Mouse (Mus musculus) central nervous system, embryonic 14 days (tissue): ENCODE data around the gene St7l. TPM values are rescaled to one million over a fixed set of nuclear protein-coding genes. Genes with fewer than 3 reads are reported as not detected.

Source experiments
- polyA plus RNA-seq: library from polyadenylated mRNA; depleted of rRNA; stranded (reverse); fragments of >200 nt; gene quantifications from 2 replicates; pipeline ENCODE4 v1.2.3, GENCODE M21; 2012; rRNA removed

St7l gene
- 14.1 and 15.5 TPM in 2 replicates for polyA plus RNA-seq

GRCm38 (mm10) chr3:104863786-104864650 is at the start of gene St7l, which contains the start of gene Capza1:
St7l (plus strand) TSS chr3:104864005.
Capza1 (minus strand) TSS chr3:104864505.

GRCm38 (mm10) chr3:104817991-104818748 is 45.6 kb upstream of the St7l start, which contains the start of gene Mov10:
Mov10 (minus strand) TSS chr3:104818563.

GRCm38 (mm10) chr3:104961066-104962059 is 97.6 kb downstream of the St7l start, which contains the start of gene Wnt2b:
Wnt2b (minus strand) TSS chr3:104961921.

Other genes with a start within 250 kb of the St7l start
- 8.5 and 8.7 TPM in 2 replicates for gene Slc16a1, start 225.3 kb upstream of the St7l start, polyA plus RNA-seq
- gene Ppm1j, start 82.9 kb upstream of the St7l start, polyA plus RNA-seq, result 1.9 and 2.1 TPM in 2 replicates
- 0.18 and 0.30 TPM in 2 replicates for gene Fam19a3, start 82.2 kb upstream of the St7l start, polyA plus RNA-seq
- 50.6 and 83.8 TPM in 2 replicates for gene Rhoc, start 75.6 kb upstream of the St7l start, polyA plus RNA-seq
- gene Mov10, start 45.4 kb upstream of the St7l start, polyA plus RNA-seq, result 7.1 and 12.7 TPM in 2 replicates
- gene Capza1, start 500 bp downstream of the St7l start, polyA plus RNA-seq, result 70.6 and 70.8 TPM in 2 replicates
- 2.0 and 2.2 TPM in 2 replicates for gene Wnt2b, start 97.9 kb downstream of the St7l start, polyA plus RNA-seq
- gene Cttnbp2nl, start 189.1 kb downstream of the St7l start, polyA plus RNA-seq, result 17.7 and 18.7 TPM in 2 replicates
- gene 4930564D02Rik, start 202.8 kb downstream of the St7l start, polyA plus RNA-seq, result not detected in 2 replicates